Mouse (Mus musculus) small intestine, adult 2 months (tissue): ENCODE results near the gene Asb13. TPM values are rescaled to one million over a fixed set of nuclear protein-coding genes. Genes with fewer than 3 reads are reported as not detected.

ENCODE experiments used
- H3K27ac ChIP-seq: fragments of 200-500 bp; 2 replicates; pipeline ENCODE4 v1.5.1; 2012; ENCODE audit warnings: low read depth, low read length, control low read depth, inconsistent platforms; ENCODE audit not compliant: insufficient read depth
- H3K27me3 ChIP-seq: fragments of 200-500 bp; 2 replicates; pipeline ENCODE4 v1.6.1; 2012; ENCODE audit warnings: mild to moderate bottlenecking, moderate library complexity, low read length, inconsistent platforms; ENCODE audit not compliant: control insufficient read depth, insufficient read depth
- H3K36me3 ChIP-seq: fragments of 200-500 bp; 2 replicates; pipeline ENCODE4 v1.6.1; 2012; ENCODE audit warnings: mild to moderate bottlenecking, low read length, control low read depth, inconsistent platforms; ENCODE audit not compliant: control insufficient read depth, insufficient read depth
- H3K4me1 ChIP-seq: fragments of 200-500 bp; 2 replicates; pipeline ENCODE4 v1.6.1; 2012; ENCODE audit warnings: low read length, inconsistent platforms, mixed read lengths; ENCODE audit not compliant: control insufficient read depth, insufficient read depth, insufficient read length
- H3K4me3 ChIP-seq: fragments of 200-500 bp; 2 replicates; pipeline ENCODE4 v1.5.1; 2012; ENCODE audit warnings: low read depth, mild to moderate bottlenecking, control low read depth, inconsistent platforms, low read length, moderate library complexity
- CTCF ChIP-seq: fragments of 200-500 bp; IDR thresholded peaks from 2 replicates; pipeline ENCODE4 v1.5.1; 2012; ENCODE audit warnings: low read depth, mild to moderate bottlenecking, control low read depth, inconsistent platforms, low read length, moderate library complexity, mixed read lengths; ENCODE audit not compliant: insufficient replicate concordance, insufficient read length; ENCODE audit errors: extremely low read depth
- POLR2A ChIP-seq: fragments of 200-500 bp; IDR thresholded peaks from 2 replicates; pipeline ENCODE4 v1.6.1; 2012; ENCODE audit warnings: low read depth, mild to moderate bottlenecking, control low read depth, inconsistent platforms, low read length, moderate library complexity
- WGBS: fragments of 180-500 bp; shearing (Covaris S2); methylation state at CpG from one replicate; pipeline ENCODE4 v1.1.7; 2018; 5-methylcytosine and 5-hydroxymethylcytosine counted together
- polyA plus RNA-seq: library from polyadenylated mRNA; depleted of rRNA; stranded (reverse); fragments of >200 nt; gene quantifications from 2 replicates; pipeline ENCODE4 v1.2.3, GENCODE M21; 2012

Asb13 gene
- polyA plus RNA-seq, 1 experiment, result 15.9 TPM

GRCm38 (mm10) chr13:3610795-3611438 is 22.9 kb upstream of the Asb13 start, which contains the start of gene Fam208b:
Fam208b (minus strand) TSS chr13:3611108.
- Histone ChIP-seq H3K36me3 (no peaks in the 10 kb centered on the region), H3K27ac (peak within 1 kb of the TSS; percentile 58), H3K27me3 (no peaks in the 10 kb centered on the region), H3K4me3 (peak within 1 kb of the TSS; percentile 84), H3K4me1 (no peaks in the 10 kb centered on the region)
- under 1% methylated on average over 58 of the region's 58 CpGs for WGBS
- TF ChIP-seq CTCF, result no peak
- TF ChIP-seq POLR2A, result peak; percentile 48

- WGBS, result 52% methylated on average over 3 of the region's 3 CpGs
- Histone ChIP-seq H3K4me1 (peaks cover 11% of the 10 kb centered on the region), H3K36me3 (no peaks in the 10 kb centered on the region), H3K27ac (no peak overlapping the region), H3K27me3 (no peaks in the 10 kb centered on the region), H3K4me3 (no peak overlapping the region)
- TF ChIP-seq CTCF, result no peak
- TF ChIP-seq POLR2A, result no peak
These were observed 6.7 kb upstream of the Asb13 start for GRCm38 (mm10) chr13:3627139-3627538.

- peaks cover 11% of the 10 kb centered on the region for H3K4me1 ChIP-seq
- no peak overlapping the region for H3K4me3 ChIP-seq
- TF ChIP-seq CTCF (no peak), POLR2A (no peak)
- H3K27ac ChIP-seq, result peak overlapping the region; percentile 86; the same call in 1 of the 2 replicates
- no peaks in the 10 kb centered on the region for H3K36me3 ChIP-seq
- no peaks in the 10 kb centered on the region for H3K27me3 ChIP-seq
- WGBS, result 10% methylated on average over 3 of the region's 3 CpGs
These were observed 5.7 kb upstream of the Asb13 start for GRCm38 (mm10) chr13:3628102-3628501.

- Histone ChIP-seq H3K4me3 (no peak overlapping the region), H3K27ac (no peak overlapping the region), H3K4me1 (peaks cover 7% of the 10 kb centered on the region), H3K27me3 (no peaks in the 10 kb centered on the region), H3K36me3 (no peaks in the 10 kb centered on the region)
- WGBS, result 88% methylated on average over 9 of the region's 9 CpGs
- TF ChIP-seq CTCF (no peak), POLR2A (no peak)
These were observed 1.3 kb upstream of the Asb13 start for GRCm38 (mm10) chr13:3632551-3632950.

- Histone ChIP-seq H3K27me3 (no peaks in the 10 kb centered on the region), H3K27ac (no peak overlapping the region), H3K4me3 (no peak overlapping the region), H3K4me1 (peaks cover 5% of the 10 kb centered on the region; the same call in 1 of the 2 replicates), H3K36me3 (no peaks in the 10 kb centered on the region)
- WGBS, result 39% methylated on average over 6 of the region's 6 CpGs
- TF ChIP-seq POLR2A (no peak), CTCF (no peak)
These were observed 701 bp upstream of the Asb13 start for GRCm38 (mm10) chr13:3633131-3633530.

- H3K4me1 ChIP-seq, result peaks cover 2% of the 10 kb centered on the region; the same call in 1 of the 2 replicates
- H3K36me3 ChIP-seq, result no peaks in the 10 kb centered on the region
- H3K27me3 ChIP-seq, result no peaks in the 10 kb centered on the region
- WGBS, result 34% methylated on average over 3 of the region's 3 CpGs
- no peak overlapping the region for H3K27ac ChIP-seq
- no peak for TF ChIP-seq POLR2A
- no peak for TF ChIP-seq CTCF
- H3K4me3 ChIP-seq, result no peak overlapping the region
These were observed 1.2 kb downstream of the Asb13 start for GRCm38 (mm10) chr13:3635076-3635475.

- H3K27me3 ChIP-seq, result no peaks in the 10 kb centered on the region
- peaks cover under 1% of the 10 kb centered on the region; the same call in 1 of the 2 replicates for H3K4me1 ChIP-seq
- 4% methylated on average over 11 of the region's 11 CpGs for WGBS
- peak overlapping the region; percentile 9; the same call in 1 of the 2 replicates for H3K4me3 ChIP-seq
- TF ChIP-seq POLR2A (no peak), CTCF (no peak)
- no peaks in the 10 kb centered on the region for H3K36me3 ChIP-seq
- H3K27ac ChIP-seq, result peak overlapping the region; percentile 56
These were observed 3.0 kb downstream of the Asb13 start for GRCm38 (mm10) chr13:3636797-3637196.

GRCm38 (mm10) chr13:3642049-3642448 is 8.2 kb downstream of the Asb13 start:
- Histone ChIP-seq H3K4me1 (peaks cover 15% of the 10 kb centered on the region), H3K36me3 (0 out of 2 replicates have a peak, but pooled peaks cover 2% of the 10 kb centered on the region), H3K27me3 (no peaks in the 10 kb centered on the region), H3K27ac (no peak overlapping the region), H3K4me3 (no peak overlapping the region)
- TF ChIP-seq POLR2A (no peak), CTCF (peak; percentile 63; the same call in 1 of the 2 replicates)
- WGBS, result 42% methylated on average over 9 of the region's 9 CpGs
